8 mouse cellular contexts compared by ENCODE assay signal in genomic region chr4:115838696-115839641, GRCm38 (mm10). TPM values are rescaled to one million over a fixed set of nuclear protein-coding genes. Genes with fewer than 3 reads are reported as not detected.
DNase-seq lines count a peak whose midpoint lies in the region; ATAC-seq and TF ChIP-seq lines count a peak whose summit lies in the region.

Mknk1 (plus strand) TSS chr4:115839198.

- no peaks in the 10 kb centered on the region for H3K9me3 ChIP-seq in heart, embryonic 10.5 days
- no peaks in the 10 kb centered on the region for H3K9me3 ChIP-seq in kidney, embryonic 15.5 days (replicated peaks)

- peak within 1 kb of the TSS; percentile 50 for H3K9ac ChIP-seq in kidney, embryonic 15.5 days

- H3K4me3 ChIP-seq in bone marrow macrophage, adult 2 months (ENCODE audit: insufficient read depth, low read length): peak within 1 kb of the TSS; percentile 79
- peak within 1 kb of the TSS; percentile 78 for H3K4me3 ChIP-seq in embryonic fibroblast, embryonic 13.5 days (ENCODE audit: insufficient read depth, low read length)
- H3K4me3 ChIP-seq in heart, embryonic 10.5 days: peak within 1 kb of the TSS; percentile 89
- H3K4me3 ChIP-seq in kidney, embryonic 15.5 days (replicated peaks): peak within 1 kb of the TSS; percentile 61

- H3K36me3 ChIP-seq in heart, embryonic 10.5 days: peaks cover 14% of the 10 kb centered on the region; the same call in 1 of the 2 replicates
- H3K36me3 ChIP-seq in kidney, embryonic 15.5 days: peaks cover 19% of the 10 kb centered on the region

- H3K27ac ChIP-seq in bone marrow macrophage, adult 2 months (ENCODE audit: insufficient read depth, low read depth, low read length): peak within 1 kb of the TSS; percentile 83
- no peak within 1 kb of the TSS for H3K27ac ChIP-seq in embryonic fibroblast, embryonic 13.5 days (ENCODE audit: insufficient read depth, low read length)
- peak within 1 kb of the TSS; percentile 90 for H3K27ac ChIP-seq in heart, embryonic 10.5 days
- H3K27ac ChIP-seq in kidney, embryonic 15.5 days: 0 out of 2 replicates have a peak within 1 kb of the TSS, but pooled peaks have one; percentile 4

- peak within 1 kb of the TSS; percentile 61 for H3K4me2 ChIP-seq in kidney, embryonic 15.5 days

- DNase-seq in A20 (ENCODE audit: low read depth, low spot score) (peak; percentile 99), liver (peak; percentile 97)
- peak; percentile 96 for DNase-seq in heart, embryonic 10.5 days (ENCODE audit: low spot score)
- peak; percentile 94 to 96 for DNase-seq in spleen, postnatal 4 days (ENCODE audit: low spot score in 2 of 2)

- ATAC-seq in kidney, embryonic 15.5 days (replicated peaks; ENCODE audit: low FRiP score): peak; percentile 97
- peak; percentile 93 for ATAC-seq in monocyte, adult 5-6 weeks (replicated peaks; ENCODE audit: insufficient number of reproducible peaks, low FRiP score, low TSS enrichment, poor library complexity, severe bottlenecking)

- peaks cover 52% of the 10 kb centered on the region for H3K4me1 ChIP-seq in bone marrow macrophage, adult 2 months (ENCODE audit: control insufficient read depth, insufficient read depth, low read length)
- H3K4me1 ChIP-seq in embryonic fibroblast, embryonic 13.5 days (ENCODE audit: control insufficient read depth, insufficient read depth, low read length): no peaks in the 10 kb centered on the region
- peaks cover 6% of the 10 kb centered on the region for H3K4me1 ChIP-seq in heart, embryonic 10.5 days
- peaks cover 8% of the 10 kb centered on the region for H3K4me1 ChIP-seq in kidney, embryonic 15.5 days

- WGBS in heart, embryonic 10.5 days: 2% methylated on average over 51 of the region's 51 CpGs
- WGBS in kidney, embryonic 15.5 days: 1% methylated on average over 51 of the region's 51 CpGs

- no peak for TF ChIP-seq POLR2A in bone marrow macrophage, adult 2 months (IDR thresholded peaks at IDR 0.05; ENCODE audit: borderline replicate concordance, low read depth, low read length)
- peak; percentile 65 for TF ChIP-seq POLR2A in embryonic fibroblast, embryonic 13.5 days (IDR thresholded peaks at IDR 0.05; ENCODE audit: low read depth, low read length)

- no peak for TF ChIP-seq CTCF in bone marrow macrophage, adult 2 months (IDR thresholded peaks at IDR 0.05; ENCODE audit: low read depth, low read length)
- TF ChIP-seq CTCF in embryonic fibroblast, embryonic 13.5 days (IDR thresholded peaks at IDR 0.05; ENCODE audit: borderline replicate concordance, insufficient read depth, low read length): no peak

- H3K27me3 ChIP-seq in heart, embryonic 10.5 days (ENCODE audit: insufficient read depth, poor library complexity, severe bottlenecking): no peaks in the 10 kb centered on the region
- no peaks in the 10 kb centered on the region for H3K27me3 ChIP-seq in kidney, embryonic 15.5 days

RNA-seq across cellular contexts. Expression of gene Mknk1, which starts in this region (rescaled TPM):
- 138 and 149 TPM in 2 replicates for polyA plus RNA-seq in bone marrow macrophage, adult 2 months (2012; ENCODE audit: insufficient read depth, insufficient read length, missing spikeins)
- 23.5 and 30.9 TPM in 2 replicates for polyA plus RNA-seq in embryonic fibroblast, embryonic 13.5 days (2011; ENCODE audit: insufficient read length, low read depth, missing spikeins)
- polyA plus RNA-seq in heart, embryonic 10.5 days (2016; fragmentation: Nextera tagmentation; extraction: Ambion mirVana): 22.7 and 23.0 TPM in 2 replicates
- 23.4 and 25.6 TPM in 2 replicates for polyA plus RNA-seq in kidney, embryonic 15.5 days (2015; fragmentation: Nextera tagmentation; extraction: Ambion mirVana)
- total RNA-seq in monocyte, adult 5-6 weeks (2017): 80.9 to 129 TPM (median 98.0 TPM) in 3 replicates
